Mouse (Mus musculus): Measurements from ENCODE around the gene Babam2.

The Babam2 gene

GRCm38 (mm10) chr5:31713841-31714264 lies 16.4 kb downstream of the Babam2 start:
- DNase-seq (ENCODE audit: low read depth, low spot score): no peak

- DNase-seq (ENCODE audit: low read depth, low spot score): no peak
These were observed 18.1 kb downstream of the Babam2 start for GRCm38 (mm10) chr5:31715486-31716150.

- no peak for DNase-seq (ENCODE audit: low read depth, low spot score)
These were observed 27.0 kb downstream of the Babam2 start for GRCm38 (mm10) chr5:31724519-31724918.

GRCm38 (mm10) chr5:31725885-31726284 lies 28.4 kb downstream of the Babam2 start:
- DNase-seq (ENCODE audit: low read depth, low spot score): no peak

GRCm38 (mm10) chr5:31727456-31727855 lies 30.0 kb downstream of the Babam2 start:
- DNase-seq (ENCODE audit: low read depth, low spot score): no peak

GRCm38 (mm10) chr5:31732644-31733338 lies 35.3 kb downstream of the Babam2 start:
- no peak for DNase-seq (ENCODE audit: low read depth, low spot score)

- no peak for DNase-seq (ENCODE audit: low read depth, low spot score)
These were observed 44.4 kb downstream of the Babam2 start for GRCm38 (mm10) chr5:31741931-31742330.

GRCm38 (mm10) chr5:31742521-31743031 lies 45.1 kb downstream of the Babam2 start:
- DNase-seq (ENCODE audit: low read depth, low spot score): no peak

GRCm38 (mm10) chr5:31749401-31749800 lies 51.9 kb downstream of the Babam2 start:
- no peak for DNase-seq (ENCODE audit: low read depth, low spot score)

GRCm38 (mm10) chr5:31750231-31750925 lies 52.9 kb downstream of the Babam2 start:
- no peak for DNase-seq (ENCODE audit: low read depth, low spot score)

GRCm38 (mm10) chr5:31750955-31751354 lies 53.5 kb downstream of the Babam2 start:
- no peak for DNase-seq (ENCODE audit: low read depth, low spot score)

- DNase-seq (ENCODE audit: low read depth, low spot score): no peak
These were observed 57.1 kb downstream of the Babam2 start for GRCm38 (mm10) chr5:31754634-31755033.

- DNase-seq (ENCODE audit: low read depth, low spot score): no peak
These were observed 57.8 kb downstream of the Babam2 start for GRCm38 (mm10) chr5:31755255-31755654.

- DNase-seq (ENCODE audit: low read depth, low spot score): no peak
These were observed 61.0 kb downstream of the Babam2 start for GRCm38 (mm10) chr5:31758310-31759091.

- no peak for DNase-seq (ENCODE audit: low read depth, low spot score)
These were observed 64.4 kb downstream of the Babam2 start for GRCm38 (mm10) chr5:31761836-31762235.

GRCm38 (mm10) chr5:31762773-31763172 lies 65.3 kb downstream of the Babam2 start:
- DNase-seq (ENCODE audit: low read depth, low spot score): no peak

GRCm38 (mm10) chr5:31765824-31766223 lies 68.3 kb downstream of the Babam2 start:
- DNase-seq (ENCODE audit: low read depth, low spot score): no peak

- no peak for DNase-seq (ENCODE audit: low read depth, low spot score)
These were observed 69.5 kb downstream of the Babam2 start for GRCm38 (mm10) chr5:31766841-31767542.

GRCm38 (mm10) chr5:31771486-31771885 lies 74.0 kb downstream of the Babam2 start:
- DNase-seq (ENCODE audit: low read depth, low spot score): no peak

- DNase-seq (ENCODE audit: low read depth, low spot score): no peak
These were observed 74.4 kb downstream of the Babam2 start for GRCm38 (mm10) chr5:31771921-31772320.

GRCm38 (mm10) chr5:31774976-31775375 lies 77.5 kb downstream of the Babam2 start:
- no peak for DNase-seq (ENCODE audit: low read depth, low spot score)
